Mouse (Mus musculus): ENCODE data around the gene St8sia1. TPM values are rescaled to one million over a fixed set of nuclear protein-coding genes. Genes with fewer than 3 reads are reported as not detected.

St8sia1 gene
- polyA plus RNA-seq, 1 experiment = 2.5 TPM

GRCm38 (mm10) chr6:142941596-142942381 lies 22.5 kb downstream of the St8sia1 start:
- TF ChIP-seq CTCF (IDR thresholded peaks at IDR 0.05; ENCODE audit: control insufficient read depth, insufficient read depth, insufficient replicate concordance, low read depth, low read length) (no peak), POLR2A (IDR thresholded peaks at IDR 0.05; ENCODE audit: control insufficient read depth, low read depth, low read length) (no peak)
- no peak overlapping the region for H3K27ac ChIP-seq (ENCODE audit: control insufficient read depth, insufficient read depth, low read depth, low read length)
- H3K36me3 ChIP-seq (ENCODE audit: control insufficient read depth, insufficient read depth, low read length) = no peaks in the 10 kb centered on the region
- H3K4me1 ChIP-seq (ENCODE audit: control insufficient read depth, insufficient read depth, low read length) = no peaks in the 10 kb centered on the region
- H3K27me3 ChIP-seq (ENCODE audit: control insufficient read depth, insufficient read depth, low read length) = no peaks in the 10 kb centered on the region
- no peak overlapping the region for H3K4me3 ChIP-seq (ENCODE audit: control insufficient read depth, low read depth, low read length)

- Histone ChIP-seq H3K27ac (ENCODE audit: control insufficient read depth, insufficient read depth, low read depth, low read length) (no peak overlapping the region), H3K36me3 (ENCODE audit: control insufficient read depth, insufficient read depth, low read length) (no peaks in the 10 kb centered on the region), H3K4me3 (ENCODE audit: control insufficient read depth, low read depth, low read length) (no peak overlapping the region), H3K4me1 (ENCODE audit: control insufficient read depth, insufficient read depth, low read length) (no peaks in the 10 kb centered on the region), H3K27me3 (ENCODE audit: control insufficient read depth, insufficient read depth, low read length) (no peaks in the 10 kb centered on the region)
- no peak for TF ChIP-seq CTCF (IDR thresholded peaks at IDR 0.05; ENCODE audit: control insufficient read depth, insufficient read depth, insufficient replicate concordance, low read depth, low read length)
These were observed 23.2 kb downstream of the St8sia1 start for GRCm38 (mm10) chr6:142941078-142941477.

GRCm38 (mm10) chr6:142938549-142939345 lies 25.5 kb downstream of the St8sia1 start:
- H3K36me3 ChIP-seq (ENCODE audit: control insufficient read depth, insufficient read depth, low read length) = no peaks in the 10 kb centered on the region
- no peaks in the 10 kb centered on the region for H3K27me3 ChIP-seq (ENCODE audit: control insufficient read depth, insufficient read depth, low read length)
- H3K27ac ChIP-seq (ENCODE audit: control insufficient read depth, insufficient read depth, low read depth, low read length) = no peak overlapping the region
- H3K4me3 ChIP-seq (ENCODE audit: control insufficient read depth, low read depth, low read length) = no peak overlapping the region
- H3K4me1 ChIP-seq (ENCODE audit: control insufficient read depth, insufficient read depth, low read length) = no peaks in the 10 kb centered on the region
- TF ChIP-seq POLR2A (IDR thresholded peaks at IDR 0.05; ENCODE audit: control insufficient read depth, low read depth, low read length) (no peak), CTCF (IDR thresholded peaks at IDR 0.05; ENCODE audit: control insufficient read depth, insufficient read depth, insufficient replicate concordance, low read depth, low read length) (no peak)

- H3K27ac ChIP-seq (ENCODE audit: control insufficient read depth, insufficient read depth, low read depth, low read length) = no peak overlapping the region
- H3K4me3 ChIP-seq (ENCODE audit: control insufficient read depth, low read depth, low read length) = no peak overlapping the region
- H3K4me1 ChIP-seq (ENCODE audit: control insufficient read depth, insufficient read depth, low read length) = no peaks in the 10 kb centered on the region
- TF ChIP-seq CTCF (IDR thresholded peaks at IDR 0.05; ENCODE audit: control insufficient read depth, insufficient read depth, insufficient replicate concordance, low read depth, low read length) (no peak), POLR2A (IDR thresholded peaks at IDR 0.05; ENCODE audit: control insufficient read depth, low read depth, low read length) (no peak)
- no peaks in the 10 kb centered on the region for H3K27me3 ChIP-seq (ENCODE audit: control insufficient read depth, insufficient read depth, low read length)
- H3K36me3 ChIP-seq (ENCODE audit: control insufficient read depth, insufficient read depth, low read length) = no peaks in the 10 kb centered on the region
These were observed 26.2 kb downstream of the St8sia1 start for GRCm38 (mm10) chr6:142938074-142938473.

GRCm38 (mm10) chr6:142932582-142932981 lies 31.7 kb downstream of the St8sia1 start:
- Histone ChIP-seq H3K4me1 (ENCODE audit: control insufficient read depth, insufficient read depth, low read length) (no peaks in the 10 kb centered on the region), H3K4me3 (ENCODE audit: control insufficient read depth, low read depth, low read length) (no peak overlapping the region), H3K27me3 (ENCODE audit: control insufficient read depth, insufficient read depth, low read length) (no peaks in the 10 kb centered on the region), H3K27ac (ENCODE audit: control insufficient read depth, insufficient read depth, low read depth, low read length) (no peak overlapping the region), H3K36me3 (ENCODE audit: control insufficient read depth, insufficient read depth, low read length) (no peaks in the 10 kb centered on the region)
- TF ChIP-seq CTCF (IDR thresholded peaks at IDR 0.05; ENCODE audit: control insufficient read depth, insufficient read depth, insufficient replicate concordance, low read depth, low read length) = no peak
- TF ChIP-seq POLR2A (IDR thresholded peaks at IDR 0.05; ENCODE audit: control insufficient read depth, low read depth, low read length) = no peak

GRCm38 (mm10) chr6:142932144-142932543 lies 32.1 kb downstream of the St8sia1 start:
- Histone ChIP-seq H3K27me3 (ENCODE audit: control insufficient read depth, insufficient read depth, low read length) (no peaks in the 10 kb centered on the region), H3K36me3 (ENCODE audit: control insufficient read depth, insufficient read depth, low read length) (no peaks in the 10 kb centered on the region), H3K27ac (ENCODE audit: control insufficient read depth, insufficient read depth, low read depth, low read length) (no peak overlapping the region), H3K4me1 (ENCODE audit: control insufficient read depth, insufficient read depth, low read length) (no peaks in the 10 kb centered on the region), H3K4me3 (ENCODE audit: control insufficient read depth, low read depth, low read length) (no peak overlapping the region)
- TF ChIP-seq POLR2A (IDR thresholded peaks at IDR 0.05; ENCODE audit: control insufficient read depth, low read depth, low read length) (no peak), CTCF (IDR thresholded peaks at IDR 0.05; ENCODE audit: control insufficient read depth, insufficient read depth, insufficient replicate concordance, low read depth, low read length) (no peak)

GRCm38 (mm10) chr6:142928551-142929309 lies 35.5 kb downstream of the St8sia1 start:
- H3K4me1 ChIP-seq (ENCODE audit: control insufficient read depth, insufficient read depth, low read length) = no peaks in the 10 kb centered on the region
- TF ChIP-seq CTCF (IDR thresholded peaks at IDR 0.05; ENCODE audit: control insufficient read depth, insufficient read depth, insufficient replicate concordance, low read depth, low read length) (no peak), POLR2A (IDR thresholded peaks at IDR 0.05; ENCODE audit: control insufficient read depth, low read depth, low read length) (no peak)
- H3K27me3 ChIP-seq (ENCODE audit: control insufficient read depth, insufficient read depth, low read length) = no peaks in the 10 kb centered on the region
- no peak overlapping the region for H3K27ac ChIP-seq (ENCODE audit: control insufficient read depth, insufficient read depth, low read depth, low read length)
- H3K4me3 ChIP-seq (ENCODE audit: control insufficient read depth, low read depth, low read length) = no peak overlapping the region
- H3K36me3 ChIP-seq (ENCODE audit: control insufficient read depth, insufficient read depth, low read length) = no peaks in the 10 kb centered on the region
